Mouse (Mus musculus) colon, adult 2 months (tissue): ENCODE results near the gene Nuak2. TPM values are rescaled to one million over a fixed set of nuclear protein-coding genes. Genes with fewer than 3 reads are reported as not detected.

Source experiments
- polyA plus RNA-seq: library from polyadenylated mRNA; depleted of rRNA; stranded (reverse); fragments of >200 nt; gene quantifications from 2 replicates; pipeline ENCODE4 v1.2.3, GENCODE M21; 2012; rRNA removed

Gene Nuak2
- 34.6 and 40.8 TPM in 2 replicates for polyA plus RNA-seq

DNA sequence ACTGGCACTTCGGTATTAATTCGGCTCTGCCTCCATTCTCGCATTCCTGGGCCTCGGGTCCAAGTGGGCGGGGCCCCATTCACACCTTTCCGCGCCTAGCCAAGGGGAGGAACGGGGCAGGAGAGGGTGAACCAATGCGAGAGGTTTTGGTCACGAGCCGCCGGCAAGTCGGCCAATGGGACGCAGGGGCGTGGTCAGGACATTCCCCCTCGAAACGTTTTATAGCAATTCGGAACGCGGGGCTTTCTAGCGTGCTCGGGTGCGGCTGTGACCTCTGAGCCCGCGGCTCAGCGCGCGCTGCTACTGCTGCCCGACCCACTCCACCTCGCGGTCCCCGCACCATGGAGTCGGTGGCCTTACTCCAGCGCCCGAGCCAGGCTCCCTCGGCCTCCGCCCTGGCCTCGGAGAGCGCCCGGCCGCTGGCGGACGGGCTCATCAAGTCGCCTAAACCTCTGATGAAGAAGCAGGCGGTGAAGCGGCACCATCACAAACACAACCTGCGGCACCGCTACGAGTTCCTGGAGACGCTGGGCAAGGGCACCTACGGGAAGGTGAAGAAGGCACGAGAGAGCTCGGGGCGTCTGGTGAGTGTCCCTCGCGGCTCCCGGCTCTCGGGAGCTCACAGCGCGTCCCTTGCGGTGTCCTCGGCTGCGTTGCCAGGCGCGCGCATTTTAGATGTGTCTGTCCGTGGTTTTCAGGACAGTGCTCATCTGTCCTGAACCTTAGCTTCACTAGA is at the start of gene Nuak2:
Gene Nuak2, plus strand, starts transcription at position 238 of the 736 bp plus-strand sequence.

DNA sequence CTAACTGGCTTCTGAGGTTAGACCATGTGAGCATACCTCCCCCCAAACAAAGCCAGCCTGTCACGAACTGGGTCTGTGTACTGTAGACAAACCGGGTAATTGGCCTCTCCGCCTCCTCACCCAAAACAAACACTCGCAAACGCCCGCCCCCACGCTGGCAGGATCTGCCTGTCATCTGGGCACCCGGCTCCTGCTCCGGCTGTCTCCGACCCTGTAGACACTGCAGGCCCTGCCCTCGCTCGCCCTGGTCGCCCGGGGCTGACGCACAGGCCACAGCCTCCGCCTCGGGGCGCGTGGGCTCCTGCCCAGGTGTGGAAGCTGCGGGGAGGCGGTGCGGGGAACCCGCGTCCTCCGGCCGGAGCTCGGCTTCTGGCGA is 17.5 kb upstream of the Nuak2 start, which contains the start of gene Klhdc8a:
Gene Klhdc8a, plus strand, starts transcription at position 202 of the 376 bp plus-strand sequence.

Other genes starting within 250 kb of the Nuak2 start
- 269 and 311 TPM in 2 replicates for gene Mfsd4a, start 248.1 kb upstream of the Nuak2 start, polyA plus RNA-seq
- gene Cdk18, start 176.4 kb upstream of the Nuak2 start, polyA plus RNA-seq: 29.5 and 32.2 TPM in 2 replicates
- gene Lemd1, start 124.7 kb upstream of the Nuak2 start, polyA plus RNA-seq: 0.12 TPM in 1 of 2 replicates, not detected in the other
- 0.03 TPM in 1 of 2 replicates, not detected in the other for gene AC124108.1, start 124.7 kb upstream of the Nuak2 start, polyA plus RNA-seq
- gene Gm10188, start 86.4 kb upstream of the Nuak2 start, polyA plus RNA-seq: not detected in 2 replicates
- 4.5 and 5.1 TPM in 2 replicates for gene Klhdc8a, start 17.5 kb upstream of the Nuak2 start, polyA plus RNA-seq
- 9.6 TPM in 2 replicates for gene Tmcc2, start 75.2 kb downstream of the Nuak2 start, polyA plus RNA-seq
- gene Dstyk, start 101.4 kb downstream of the Nuak2 start, polyA plus RNA-seq: 5.5 and 5.8 TPM in 2 replicates
- 6.5 and 7.7 TPM in 2 replicates for gene Rbbp5, start 161.2 kb downstream of the Nuak2 start, polyA plus RNA-seq
- gene Tmem81, start 190.1 kb downstream of the Nuak2 start, polyA plus RNA-seq: 1.1 and 1.2 TPM in 2 replicates
- 0.24 and 0.84 TPM in 2 replicates for gene Cntn2, start 227.1 kb downstream of the Nuak2 start, polyA plus RNA-seq